Mouse (Mus musculus): ENCODE measurements around the gene Trim56.

GRCm38 (mm10) chr5:137121280-137121679 lies 5.3 kb upstream of the Trim56 start:
- TF ChIP-seq CTCF (IDR thresholded peaks at IDR 0.05; ENCODE audit: low read depth, low read length) (no peak), POLR2A (IDR thresholded peaks at IDR 0.05; ENCODE audit: extremely low read depth, insufficient read depth, low read length) (no peak)
